Mouse (Mus musculus): ENCODE measurements around the gene Rpn1. TPM values are rescaled to one million over a fixed set of nuclear protein-coding genes. Genes with fewer than 3 reads are reported as not detected.

Gene Rpn1
- 24.0 and 30.9 TPM in 2 replicates for total RNA-seq (2015; ENCODE audit: low replicate concordance)
- 42.8 and 54.5 TPM in 2 replicates for total RNA-seq (2017; ENCODE audit: low replicate concordance)

DNA sequence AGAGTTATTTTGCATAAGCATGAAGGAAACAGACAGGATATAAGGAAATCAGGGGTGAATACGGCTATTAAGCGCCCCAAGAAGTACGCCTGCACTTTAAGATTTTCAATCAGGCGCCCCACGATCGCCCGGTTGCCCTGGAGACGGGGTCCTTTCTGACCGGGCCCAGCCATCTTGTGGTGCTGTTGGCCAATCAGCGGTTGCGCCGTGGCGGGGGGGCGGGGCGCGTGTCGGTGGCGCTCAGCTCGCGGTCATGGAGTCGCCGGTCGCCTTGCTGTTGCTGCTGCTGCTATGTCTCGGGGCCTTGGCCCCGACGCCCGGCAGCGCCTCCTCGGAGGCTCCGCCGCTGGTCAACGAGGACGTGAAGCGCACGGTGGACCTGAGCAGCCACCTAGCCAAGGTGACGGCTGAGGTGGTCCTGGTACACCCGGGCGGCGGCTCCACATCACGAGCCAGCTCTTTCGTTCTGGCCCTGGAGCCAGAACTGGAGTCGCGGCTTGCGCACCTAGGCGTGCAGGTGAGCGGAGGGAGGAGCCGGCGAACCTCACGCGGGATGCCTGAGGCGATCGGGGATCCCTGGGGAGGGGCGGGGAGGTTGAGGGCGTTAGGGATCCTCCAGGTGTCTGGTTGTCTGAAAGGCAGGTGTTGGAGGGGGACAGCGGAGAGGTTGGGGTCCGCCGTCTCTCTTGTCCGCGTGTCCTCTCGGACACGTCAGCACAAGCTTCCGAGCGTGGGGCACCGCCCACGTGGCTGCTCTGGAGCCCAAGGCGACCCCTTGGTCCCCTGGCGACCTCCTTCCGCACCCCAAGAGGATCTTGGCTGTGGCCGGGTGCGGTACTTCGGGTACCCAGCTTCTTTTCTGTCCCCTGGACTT lies at the start of gene Rpn1:
Gene Rpn1, plus strand, starts transcription at position 205 of the 874 bp plus-strand sequence.
- peak; percentile 98 for ATAC-seq (replicated peaks; ENCODE audit: low FRiP score, poor library complexity, severe bottlenecking)

DNA sequence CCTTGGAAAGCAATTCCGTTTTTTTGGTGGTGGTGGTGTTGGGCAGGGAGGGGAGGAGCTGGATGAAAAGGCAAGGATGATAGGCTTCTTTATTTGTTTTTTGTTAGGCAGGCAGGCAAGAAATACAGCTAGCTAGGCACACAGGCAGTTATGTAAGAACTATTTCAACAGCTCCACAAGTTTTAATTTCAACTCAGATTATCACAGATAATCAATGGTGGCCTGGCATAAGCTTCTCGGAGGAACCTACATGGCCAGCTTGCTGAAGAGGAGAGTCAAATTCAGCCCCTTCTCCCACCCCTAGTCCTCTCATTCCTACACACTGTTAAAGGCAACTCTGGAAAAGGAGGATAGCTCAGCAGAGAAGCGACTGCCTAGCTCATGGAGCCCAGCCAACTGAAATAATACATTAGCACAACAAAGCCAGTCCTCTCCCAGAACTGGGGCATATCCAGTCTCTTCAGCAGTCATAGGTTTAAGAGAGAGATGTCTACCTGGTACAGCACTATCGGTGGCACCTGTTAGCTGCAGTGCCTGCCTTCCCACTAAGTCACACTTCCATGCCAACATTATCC lies 46.7 kb upstream of the Rpn1 start:
- no peak for ATAC-seq (replicated peaks; ENCODE audit: low FRiP score, poor library complexity, severe bottlenecking)

DNA sequence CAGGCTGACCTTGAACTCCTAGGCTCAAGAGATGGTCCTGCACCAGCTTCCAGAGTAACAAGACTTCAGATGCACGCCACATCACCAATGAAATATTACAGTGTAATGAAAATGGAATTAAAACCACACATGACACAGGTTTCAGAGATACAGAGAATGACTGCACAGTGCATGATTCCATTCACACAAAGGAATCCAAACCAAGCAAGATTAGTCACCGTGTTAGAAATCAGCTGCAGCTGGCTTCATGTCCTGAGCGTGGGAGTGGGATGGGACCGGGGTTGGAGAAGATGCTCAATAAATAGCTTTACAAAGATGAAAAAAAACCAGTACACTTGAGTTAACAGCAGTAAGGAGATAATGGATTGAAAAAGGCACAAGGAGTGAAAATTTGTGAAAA lies 44.9 kb upstream of the Rpn1 start:
- no peak for ATAC-seq (replicated peaks; ENCODE audit: low FRiP score, poor library complexity, severe bottlenecking)

DNA sequence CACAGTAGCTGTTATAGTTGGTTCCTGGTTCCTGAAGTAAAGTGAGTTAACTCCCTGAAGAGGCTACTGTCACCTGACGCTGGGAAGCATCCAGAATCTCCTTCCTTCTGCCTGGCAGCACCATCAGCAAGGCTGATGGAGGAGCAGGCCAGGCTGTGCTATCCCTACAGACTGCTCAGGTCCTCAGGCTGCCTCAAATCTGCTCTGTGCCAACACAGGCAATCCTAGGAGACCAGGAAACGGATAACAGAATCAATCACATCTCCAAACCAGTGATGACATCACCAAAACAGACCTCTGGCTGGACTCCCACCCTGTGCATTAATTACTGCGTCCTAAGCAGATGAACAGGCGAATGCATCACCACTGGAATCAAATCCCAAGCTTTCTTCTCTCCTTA lies 43.1 kb upstream of the Rpn1 start:
- no peak for ATAC-seq (replicated peaks; ENCODE audit: low FRiP score, poor library complexity, severe bottlenecking)

DNA sequence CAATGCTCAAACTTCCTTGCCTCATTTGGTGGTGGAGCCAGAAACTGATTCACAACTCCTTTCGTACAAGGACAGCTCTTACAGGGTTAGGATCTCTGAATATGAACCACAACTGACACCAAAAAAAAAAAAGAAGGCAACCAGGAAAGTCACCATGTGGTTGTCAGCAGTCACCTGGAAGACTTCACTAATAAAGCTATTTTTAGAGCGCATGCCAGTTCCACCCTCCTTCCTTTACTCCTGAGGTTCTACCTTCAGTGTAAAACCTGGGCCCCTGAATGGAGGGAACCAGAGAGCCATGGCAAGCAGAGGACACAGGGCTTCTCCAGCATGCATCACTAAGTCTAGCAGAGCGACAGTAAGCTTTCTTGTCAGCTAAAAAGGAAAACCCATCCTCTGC lies 41.9 kb upstream of the Rpn1 start:
- no peak for ATAC-seq (replicated peaks; ENCODE audit: low FRiP score, poor library complexity, severe bottlenecking)

DNA sequence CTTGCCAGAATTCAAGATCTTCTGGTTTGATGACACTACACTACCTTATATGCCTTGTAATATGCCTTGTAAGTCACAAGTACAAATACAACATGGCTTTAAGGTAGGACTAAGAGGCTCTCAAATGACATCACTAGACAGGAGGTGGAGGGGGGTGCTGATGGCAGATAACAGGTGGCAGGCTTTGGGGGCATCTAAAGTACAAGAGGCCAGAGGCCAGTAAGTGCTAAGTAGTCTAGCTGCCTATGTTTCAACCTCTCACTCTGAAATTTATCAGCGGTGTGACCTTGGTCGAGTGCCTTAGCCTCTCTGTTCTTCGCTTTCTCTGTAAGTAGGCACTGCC lies 40.1 kb upstream of the Rpn1 start:
- ATAC-seq (replicated peaks; ENCODE audit: low FRiP score, poor library complexity, severe bottlenecking), result peak; percentile 32; the same call in 1 of the 2 replicates

DNA sequence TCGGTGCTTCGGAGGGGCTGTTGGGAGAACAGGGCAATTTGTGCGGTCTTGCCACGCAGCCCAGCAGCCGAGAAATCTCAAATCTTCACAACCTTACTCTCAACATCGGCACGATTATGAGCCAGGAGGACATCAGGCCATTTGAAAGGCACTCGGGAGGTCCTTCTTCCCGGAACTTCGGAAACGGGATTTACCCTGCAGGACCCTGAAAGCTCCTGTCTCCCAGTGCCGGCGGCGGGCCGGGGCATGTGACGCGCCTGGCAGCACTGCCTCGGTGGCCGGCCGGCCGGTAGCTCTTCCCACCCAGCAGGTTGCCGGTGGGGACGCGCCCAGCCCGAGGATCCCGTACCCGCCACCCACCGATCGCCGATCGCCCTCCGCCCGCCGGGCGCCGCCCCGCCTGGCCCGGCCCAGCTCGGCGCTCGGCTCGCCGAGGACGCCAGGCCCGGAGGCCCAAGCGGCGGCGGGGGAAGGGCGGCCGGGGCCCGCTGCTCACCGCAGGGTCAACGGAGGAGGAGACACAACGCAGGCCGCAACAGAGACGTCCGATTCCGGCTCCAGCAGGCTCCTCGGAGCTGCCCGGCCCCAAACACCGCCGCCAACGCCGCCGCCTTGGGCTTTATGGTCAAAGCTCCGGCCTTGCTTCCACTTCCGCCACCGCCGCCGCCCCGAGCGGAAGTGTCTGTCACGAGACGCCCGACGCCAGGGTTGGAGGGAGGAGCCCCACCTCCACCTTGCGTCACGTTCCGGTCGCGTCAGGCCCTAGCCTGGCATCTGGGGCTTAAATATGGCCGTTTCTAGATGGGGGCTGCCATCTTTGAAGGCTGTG lies 39.5 kb upstream of the Rpn1 start, which contains the start of gene Rab7:
Gene Rab7, minus strand, starts transcription at position 694 of the 829 bp plus-strand sequence.
- ATAC-seq (replicated peaks; ENCODE audit: low FRiP score, poor library complexity, severe bottlenecking), result peak; percentile 99

DNA sequence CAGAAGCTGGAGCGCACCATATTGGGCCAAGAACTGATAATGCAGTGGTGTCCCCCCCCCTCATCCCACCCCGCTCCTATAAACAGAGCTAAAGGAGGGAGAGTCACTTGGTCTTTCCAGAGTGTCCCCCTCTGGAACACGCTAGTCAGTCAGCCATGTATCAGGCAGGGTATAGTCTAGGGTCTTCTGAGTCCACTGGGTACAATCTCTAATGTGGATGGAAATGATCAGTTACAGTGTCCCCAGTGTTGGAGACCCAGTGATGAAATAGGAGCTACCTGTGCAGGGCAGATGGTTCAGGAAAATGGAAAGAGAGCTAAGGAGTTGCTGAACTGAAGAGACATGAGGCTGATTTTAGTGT lies 38.9 kb upstream of the Rpn1 start:
- ATAC-seq (replicated peaks; ENCODE audit: low FRiP score, poor library complexity, severe bottlenecking), result no peak

DNA sequence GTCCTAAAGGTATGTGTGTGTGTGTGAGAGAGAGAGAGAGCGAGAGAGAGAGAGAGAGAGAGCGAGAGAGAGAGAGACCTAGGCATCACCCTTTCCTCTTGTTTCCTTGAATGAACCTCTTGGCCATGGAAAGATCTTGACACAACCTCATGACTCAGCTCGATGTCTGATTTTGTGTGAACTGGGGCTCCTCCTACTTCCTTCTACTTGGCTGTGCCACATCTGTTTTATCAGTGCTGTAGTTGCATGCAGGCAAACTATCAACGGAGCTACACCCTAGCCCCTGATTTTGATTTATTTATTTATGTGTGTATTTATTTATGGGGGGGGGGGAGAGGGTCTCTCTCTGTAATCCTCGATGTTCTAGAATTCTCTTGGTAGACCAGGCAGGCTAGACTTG lies 36.4 kb upstream of the Rpn1 start:
- ATAC-seq (replicated peaks; ENCODE audit: low FRiP score, poor library complexity, severe bottlenecking), result no peak

DNA sequence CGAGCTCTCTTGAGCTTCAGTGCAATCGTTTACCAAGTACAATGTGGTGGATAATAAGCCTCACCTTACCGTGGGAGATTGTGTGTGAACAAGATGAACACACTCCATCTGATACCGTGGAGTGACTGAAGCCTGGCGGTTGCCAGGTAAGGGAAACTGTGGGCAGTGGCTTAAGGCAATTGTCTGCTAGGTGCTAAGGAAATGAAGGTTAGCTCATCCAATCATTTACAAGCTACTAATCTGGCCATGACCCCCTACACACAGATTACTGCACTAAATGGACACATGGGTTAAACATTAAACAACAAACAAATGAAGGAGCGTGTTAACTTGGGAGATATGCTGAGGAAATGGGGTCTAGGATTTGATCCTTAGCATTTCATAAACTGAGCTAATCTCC lies 35.3 kb upstream of the Rpn1 start:
- ATAC-seq (replicated peaks; ENCODE audit: low FRiP score, poor library complexity, severe bottlenecking), result no peak

DNA sequence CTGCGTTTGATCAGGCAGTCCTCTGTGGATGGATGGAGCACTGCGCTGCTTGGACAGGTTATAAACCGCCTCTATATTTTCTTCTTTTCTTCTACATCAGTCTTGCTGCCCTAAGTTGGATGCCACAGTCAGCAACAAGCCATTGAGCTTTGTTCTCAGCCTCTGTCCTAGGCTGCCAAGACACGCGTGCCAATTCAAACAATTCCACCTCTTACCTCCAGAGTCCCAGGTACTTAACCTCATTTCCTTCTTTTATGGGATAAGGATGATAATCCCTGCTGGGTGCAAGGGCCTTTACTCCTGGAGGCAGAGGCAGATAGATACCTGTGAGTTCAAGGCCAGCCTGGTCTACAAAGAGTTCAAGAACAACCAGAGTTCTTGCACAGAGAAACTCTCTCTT lies 33.1 kb upstream of the Rpn1 start:
- ATAC-seq (replicated peaks; ENCODE audit: low FRiP score, poor library complexity, severe bottlenecking), result no peak

DNA sequence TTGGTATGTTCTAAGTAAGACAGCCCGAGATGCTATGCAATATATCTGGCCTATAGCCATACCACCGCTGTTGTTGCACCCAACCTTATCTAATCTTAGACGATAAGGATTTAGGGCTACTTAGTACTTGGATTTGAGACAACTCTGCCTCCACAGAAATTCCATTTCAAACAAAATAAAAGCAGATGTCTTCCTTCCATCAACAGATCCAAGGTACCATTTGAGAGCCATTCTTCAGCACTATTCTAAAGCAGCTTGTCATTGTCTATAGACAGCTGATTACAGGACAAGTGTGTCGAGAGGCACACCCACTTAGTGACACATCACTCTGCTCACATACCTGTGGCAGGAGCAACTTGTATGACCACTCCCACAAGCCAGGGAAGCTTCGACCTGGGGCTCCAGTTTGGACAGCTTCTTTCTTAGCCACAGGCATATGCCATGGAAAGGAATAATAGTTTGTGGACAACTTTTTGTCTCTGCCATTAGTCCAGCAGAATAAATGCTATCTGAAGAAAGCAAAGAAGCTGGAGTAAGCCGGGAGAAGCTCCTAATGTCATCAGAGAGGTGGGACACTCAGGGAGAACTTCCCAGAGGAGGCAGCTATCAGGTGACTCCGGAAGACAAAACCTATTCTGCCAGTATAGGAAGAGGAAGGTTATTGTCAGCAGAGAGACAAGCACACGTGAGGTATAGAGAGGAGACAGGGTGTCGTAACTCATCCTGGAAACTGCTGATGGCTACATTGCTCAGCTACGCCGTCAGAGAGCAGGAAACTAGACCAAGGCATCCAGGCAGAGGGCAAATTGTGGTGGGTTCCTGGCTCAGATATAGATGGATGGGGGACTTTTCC lies 30.8 kb upstream of the Rpn1 start:
- ATAC-seq (replicated peaks; ENCODE audit: low FRiP score, poor library complexity, severe bottlenecking), result no peak

DNA sequence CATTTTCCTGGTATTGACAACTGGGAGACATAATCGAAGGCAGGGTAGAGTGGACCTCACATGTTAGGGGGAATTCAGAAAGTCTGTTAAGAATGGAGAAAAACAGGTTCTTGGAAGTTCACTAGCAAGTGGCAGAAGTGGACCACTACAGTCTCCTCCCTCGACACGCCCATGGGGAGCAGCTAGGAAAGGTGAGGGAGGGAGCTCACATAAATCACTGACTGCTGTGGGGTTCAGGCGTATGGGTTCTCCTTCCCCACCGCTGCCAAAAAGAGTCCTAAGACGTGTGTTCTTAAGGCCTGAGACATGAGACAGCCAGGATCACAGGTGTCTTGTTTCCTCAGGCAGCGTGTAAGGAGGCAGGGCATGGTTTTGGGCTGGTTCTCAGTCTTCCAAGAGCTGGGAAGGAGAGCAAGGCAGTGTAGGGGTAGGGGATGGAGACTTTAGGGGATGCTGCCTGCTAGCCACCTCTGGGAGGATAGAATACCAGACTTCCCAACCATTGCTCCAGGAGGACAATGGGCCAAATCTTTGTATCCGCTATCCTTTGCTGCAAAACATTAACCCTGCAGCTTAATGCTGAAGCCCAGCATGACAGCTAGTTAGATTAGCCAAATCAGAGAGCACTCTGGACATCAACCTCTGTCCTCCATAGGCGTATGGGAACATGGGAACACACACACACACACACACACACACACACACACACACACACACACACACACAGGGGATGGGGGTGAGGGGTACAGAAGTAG lies 30.0 kb upstream of the Rpn1 start:
- no peak for ATAC-seq (replicated peaks; ENCODE audit: low FRiP score, poor library complexity, severe bottlenecking)

DNA sequence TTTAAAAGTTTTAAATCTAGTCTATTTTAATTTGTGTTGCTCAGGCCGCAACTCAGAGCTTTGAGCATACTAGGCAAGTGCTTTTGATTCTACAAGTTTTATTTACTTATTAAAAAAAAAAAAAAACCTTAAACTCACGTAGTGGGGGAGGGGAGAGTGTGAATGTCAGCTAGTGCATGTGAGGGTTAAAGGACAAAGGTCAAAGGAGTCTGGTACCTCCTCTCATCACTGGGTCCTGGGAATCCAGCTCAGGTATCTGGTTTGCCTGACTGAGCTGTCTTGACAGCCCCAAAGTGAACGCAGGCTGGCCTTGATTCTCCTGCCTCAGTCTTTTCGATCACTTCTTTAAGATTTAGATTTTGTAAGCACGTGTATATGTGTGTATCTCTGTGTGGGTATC lies 28.6 kb upstream of the Rpn1 start:
- ATAC-seq (replicated peaks; ENCODE audit: low FRiP score, poor library complexity, severe bottlenecking), result no peak

DNA sequence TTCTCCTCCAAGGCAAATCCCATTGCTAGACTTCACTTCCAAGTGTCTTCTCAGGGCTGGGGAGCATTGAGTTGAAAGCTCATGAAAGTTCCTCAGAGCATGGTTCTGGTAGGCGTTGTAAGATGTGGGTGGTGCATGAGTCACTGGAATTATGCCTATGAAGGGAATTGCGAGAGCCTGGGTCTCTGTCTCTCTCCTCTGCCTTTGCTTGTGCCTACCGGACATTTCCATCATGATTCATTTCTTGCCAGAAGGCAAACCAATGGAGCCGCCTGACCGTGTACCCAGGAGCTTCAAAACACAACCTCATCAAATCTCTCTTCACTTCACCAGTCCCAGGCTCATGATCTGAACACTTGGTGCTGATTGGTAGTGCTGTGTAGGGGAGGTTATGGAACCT lies 27.4 kb upstream of the Rpn1 start:
- no peak for ATAC-seq (replicated peaks; ENCODE audit: low FRiP score, poor library complexity, severe bottlenecking)

DNA sequence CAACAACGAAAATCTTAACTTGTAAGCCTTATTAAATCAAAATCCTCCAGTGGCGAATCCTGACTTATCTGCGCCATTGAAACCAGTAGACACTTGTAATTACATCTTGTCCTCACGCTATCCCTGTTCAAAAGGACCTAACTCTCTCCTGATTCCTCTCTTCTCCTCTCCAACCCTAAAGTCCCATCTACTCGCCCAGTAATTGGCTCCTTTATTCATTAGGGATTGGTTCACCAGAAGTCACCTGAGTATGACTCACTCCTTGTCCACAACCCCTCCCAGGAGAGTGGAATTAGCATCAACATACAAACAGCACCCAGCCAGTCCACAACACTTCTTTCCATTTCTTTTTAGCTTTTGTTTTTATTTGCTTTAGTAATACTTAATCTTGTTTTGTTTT lies 24.4 kb upstream of the Rpn1 start:
- ATAC-seq (replicated peaks; ENCODE audit: low FRiP score, poor library complexity, severe bottlenecking), result no peak

DNA sequence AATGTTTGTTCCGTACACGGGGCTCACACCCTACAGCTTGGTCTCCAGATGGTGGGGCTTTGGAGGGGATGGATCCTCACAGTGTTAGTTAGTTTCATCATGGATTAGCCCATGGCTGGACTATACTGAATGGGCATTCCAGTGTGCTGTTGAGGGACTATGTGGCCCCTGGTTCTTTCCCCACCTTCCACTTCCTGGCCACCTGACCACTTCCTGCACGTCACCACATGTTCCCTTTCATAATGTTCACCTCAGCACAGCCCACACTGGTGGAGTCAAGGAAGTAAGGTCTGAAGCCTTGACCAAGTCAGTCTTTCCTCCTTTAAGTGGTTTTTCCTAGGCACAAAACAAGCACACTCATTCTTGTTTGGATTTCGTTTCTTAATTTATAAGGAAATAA lies 23.7 kb upstream of the Rpn1 start:
- no peak for ATAC-seq (replicated peaks; ENCODE audit: low FRiP score, poor library complexity, severe bottlenecking)

DNA sequence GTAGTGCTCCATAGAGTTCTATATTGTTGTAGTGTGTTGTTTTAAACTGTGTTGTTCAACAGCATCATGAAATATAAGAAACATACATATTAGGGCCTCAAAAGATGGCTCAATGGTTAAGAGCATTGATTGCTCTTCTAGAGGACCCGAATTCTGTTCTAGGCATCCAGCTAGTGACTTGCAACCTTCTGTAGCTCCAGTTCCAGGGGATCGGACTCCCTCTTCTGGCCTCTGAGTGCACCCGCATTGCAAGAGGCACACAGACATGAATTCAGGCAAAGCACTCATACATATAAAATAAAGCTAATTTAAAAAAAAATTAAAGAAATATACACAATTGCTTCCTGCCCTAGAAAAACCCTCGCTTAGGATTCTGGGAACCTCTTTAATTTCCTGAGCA lies 22.9 kb upstream of the Rpn1 start:
- ATAC-seq (replicated peaks; ENCODE audit: low FRiP score, poor library complexity, severe bottlenecking), result no peak

DNA sequence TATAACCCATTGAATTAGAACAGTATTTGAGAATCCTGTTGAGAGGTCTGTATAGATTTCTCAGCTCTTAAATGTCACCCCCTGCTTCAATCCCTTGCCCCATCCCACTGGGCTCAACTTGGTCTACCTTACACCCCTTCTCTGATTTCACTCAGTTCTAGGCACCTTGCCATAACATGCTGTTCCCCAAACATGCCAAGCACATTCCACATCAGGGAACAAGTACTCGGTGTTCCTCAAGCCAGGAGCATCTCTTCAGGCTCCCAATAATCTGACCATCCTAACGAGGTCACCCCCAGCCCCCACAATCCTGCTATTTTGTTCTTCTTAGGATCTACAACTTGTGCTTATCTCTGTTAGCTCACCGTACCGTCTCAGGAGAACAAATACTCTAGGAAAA lies 21.9 kb upstream of the Rpn1 start:
- ATAC-seq (replicated peaks; ENCODE audit: low FRiP score, poor library complexity, severe bottlenecking), result no peak

All from erythroblast, adult 5-6 weeks (primary cell).